Mouse (Mus musculus) lung, postnatal 0 days (tissue): Measurements from ENCODE around the gene Phldb1. TPM values are rescaled to one million over a fixed set of nuclear protein-coding genes. Genes with fewer than 3 reads are reported as not detected.
A peak's percentile ranks its signal among the peaks of the same experiment; 100 is the strongest.

ENCODE experiments used
- ATAC-seq: fragments of 200-750 bp; cut with Nextera tagmentation; 2 replicates; pipeline ENCODE4 v1.8.0; 2017; ENCODE audit warnings: moderate library complexity
- DNase-seq: peaks from one replicate; pipeline ENCODE4 v3.0.0-alpha.2; 2016; ENCODE audit warnings: low spot score
- H3K27ac ChIP-seq: fragments of 300-500 bp; sonication (generic); 2 replicates; pipeline ENCODE4 v1.5.1; 2014; ENCODE audit warnings: antibody characterized with exemption, mild to moderate bottlenecking, low read length, mixed read lengths
- H3K27me3 ChIP-seq: fragments of 300-500 bp; sonication (generic); replicated peaks from 2 replicates; pipeline ENCODE4 v1.6.1; 2014; ENCODE audit warnings: low read length, mixed read lengths; ENCODE audit not compliant: insufficient read depth
- H3K36me3 ChIP-seq: fragments of 300-500 bp; sonication (generic); 2 replicates; pipeline ENCODE4 v1.6.1; 2014; ENCODE audit warnings: low read length, mixed read lengths; ENCODE audit not compliant: insufficient read depth
- H3K4me1 ChIP-seq: fragments of 300-500 bp; sonication (generic); 2 replicates; pipeline ENCODE4 v1.6.1; 2014; ENCODE audit warnings: antibody characterized with exemption, low read depth, low read length, mixed read lengths; ENCODE audit not compliant: insufficient read depth
- H3K4me2 ChIP-seq: fragments of 300-500 bp; sonication (generic); replicated peaks from 2 replicates; pipeline ENCODE4 v1.6.1; 2014; ENCODE audit warnings: low read depth, mild to moderate bottlenecking, low read length, moderate library complexity, mixed read lengths
- H3K4me3 ChIP-seq: fragments of 300-500 bp; sonication (generic); 2 replicates; pipeline ENCODE4 v1.5.1; 2014; ENCODE audit warnings: low read depth, low read length
- H3K9ac ChIP-seq: fragments of 300-500 bp; sonication (generic); replicated peaks from 2 replicates; pipeline ENCODE4 v1.6.1; 2014; ENCODE audit warnings: low read depth, mild to moderate bottlenecking
- H3K9me3 ChIP-seq: fragments of 300-500 bp; sonication (generic); 2 replicates; pipeline ENCODE4 v1.6.1; 2016; ENCODE audit warnings: low read length, mixed read lengths
- CTCF ChIP-seq: IDR thresholded peaks from 2 replicates; pipeline ENCODE4 v1.5.1; 2016; ENCODE audit warnings: antibody characterized with exemption, mild to moderate bottlenecking
- EP300 ChIP-seq: IDR thresholded peaks from 2 replicates; pipeline ENCODE4 v1.6.1; 2016; ENCODE audit warnings: antibody characterized with exemption, mild to moderate bottlenecking, control low read depth
- WGBS: fragments of 180-500 bp; shearing (Covaris S2); extraction: QIAGEN DNeasy Blood & Tissue Kit; methylation state at CpG from one replicate; pipeline ENCODE4 v1.1.7; 2014; 5-methylcytosine and 5-hydroxymethylcytosine counted together
- polyA plus RNA-seq: library from polyadenylated mRNA; unstranded; fragments of >200 nt; fragmentation: Nextera tagmentation; extraction: Ambion mirVana; gene quantifications from 2 replicates; pipeline ENCODE4 v1.2.1, GENCODE M21; 2015

The Phldb1 gene
- polyA plus RNA-seq, 1 experiment from 2014 or later: 21.3 TPM

GRCm38 (mm10) chr9:44723521-44724041 is 11.4 kb downstream of the Phldb1 start:
- Histone ChIP-seq H3K9ac (no peak overlapping the region), H3K4me2 (no peak overlapping the region), H3K4me1 (peaks cover 11% of the 10 kb centered on the region), H3K9me3 (no peaks in the 10 kb centered on the region), H3K27me3 (no peaks in the 10 kb centered on the region), H3K36me3 (peaks cover 4% of the 10 kb centered on the region), H3K4me3 (no peak overlapping the region), H3K27ac (peak overlapping the region; percentile 76)
- TF ChIP-seq EP300: no peak
- no peak for TF ChIP-seq CTCF
- DNase-seq: no peak
- ATAC-seq: no peak
- WGBS: 49% methylated on average over 11 of the region's 11 CpGs

GRCm38 (mm10) chr9:44723008-44723407 is 12.0 kb downstream of the Phldb1 start:
- H3K9ac ChIP-seq: no peak overlapping the region
- peaks cover 4% of the 10 kb centered on the region for H3K36me3 ChIP-seq
- no peaks in the 10 kb centered on the region for H3K27me3 ChIP-seq
- DNase-seq: peak; percentile 61
- ATAC-seq: peak; percentile 47
- 31% methylated on average over 7 of the region's 7 CpGs for WGBS
- peaks cover 11% of the 10 kb centered on the region for H3K4me1 ChIP-seq
- no peaks in the 10 kb centered on the region for H3K9me3 ChIP-seq
- H3K4me2 ChIP-seq: no peak overlapping the region
- H3K27ac ChIP-seq: peak overlapping the region; percentile 76
- no peak overlapping the region for H3K4me3 ChIP-seq
- TF ChIP-seq CTCF: no peak
- TF ChIP-seq EP300: peak; percentile 79

- WGBS: 52% methylated on average over 7 of the region's 7 CpGs
- Histone ChIP-seq H3K27ac (peak overlapping the region; percentile 76), H3K36me3 (peaks cover 4% of the 10 kb centered on the region), H3K27me3 (no peaks in the 10 kb centered on the region), H3K4me2 (no peak overlapping the region), H3K4me3 (no peak overlapping the region), H3K9me3 (no peaks in the 10 kb centered on the region), H3K9ac (no peak overlapping the region), H3K4me1 (peaks cover 11% of the 10 kb centered on the region)
- DNase-seq (no peak), ATAC-seq (no peak)
- no peak for TF ChIP-seq CTCF
- no peak for TF ChIP-seq EP300
These were observed 12.4 kb downstream of the Phldb1 start for GRCm38 (mm10) chr9:44722575-44722974.

- Histone ChIP-seq H3K4me1 (peaks cover 11% of the 10 kb centered on the region), H3K4me3 (0 out of 2 replicates have a peak overlapping the region, but pooled peaks have one; percentile 38), H3K9me3 (no peaks in the 10 kb centered on the region), H3K9ac (no peak overlapping the region), H3K27me3 (no peaks in the 10 kb centered on the region), H3K27ac (0 out of 2 replicates have a peak overlapping the region, but pooled peaks have one; percentile 14), H3K4me2 (no peak overlapping the region), H3K36me3 (peaks cover under 1% of the 10 kb centered on the region; the same call in 1 of the 2 replicates)
- TF ChIP-seq CTCF (no peak), EP300 (no peak)
- ATAC-seq (no peak), DNase-seq (no peak)
- 87% methylated on average over 3 of the region's 3 CpGs for WGBS
These were observed 13.2 kb downstream of the Phldb1 start for GRCm38 (mm10) chr9:44721877-44722186.

- DNase-seq (peak; percentile 93), ATAC-seq (peak; percentile 78)
- H3K9ac ChIP-seq: peak overlapping the region; percentile 32
- no peaks in the 10 kb centered on the region for H3K27me3 ChIP-seq
- H3K9me3 ChIP-seq: no peaks in the 10 kb centered on the region
- WGBS: 2% methylated on average over 34 of the region's 40 CpGs
- H3K36me3 ChIP-seq: peaks cover under 1% of the 10 kb centered on the region; the same call in 1 of the 2 replicates
- peak overlapping the region; percentile 78 for H3K4me2 ChIP-seq
- H3K4me3 ChIP-seq: peak overlapping the region; percentile 38
- peaks cover 11% of the 10 kb centered on the region for H3K4me1 ChIP-seq
- no peak overlapping the region for H3K27ac ChIP-seq
- TF ChIP-seq EP300: no peak
- peak; percentile 53 for TF ChIP-seq CTCF
These were observed 13.7 kb downstream of the Phldb1 start for GRCm38 (mm10) chr9:44721154-44721876.

GRCm38 (mm10) chr9:44720358-44721153 is 14.4 kb downstream of the Phldb1 start:
- H3K4me3 ChIP-seq: peak overlapping the region; percentile 38
- peaks cover 11% of the 10 kb centered on the region for H3K4me1 ChIP-seq
- 0 out of 2 replicates have a peak, but pooled peaks cover 4% of the 10 kb centered on the region for H3K36me3 ChIP-seq
- peak overlapping the region; percentile 78 for H3K4me2 ChIP-seq
- DNase-seq (no peak), ATAC-seq (no peak)
- no peak overlapping the region for H3K27ac ChIP-seq
- no peaks in the 10 kb centered on the region for H3K27me3 ChIP-seq
- TF ChIP-seq CTCF (no peak; the same call in 1 of the 2 replicates), EP300 (no peak)
- 23% methylated on average over 9 of the region's 9 CpGs for WGBS
- peak overlapping the region; percentile 32; the same call in 1 of the 2 replicates for H3K9ac ChIP-seq
- H3K9me3 ChIP-seq: no peaks in the 10 kb centered on the region
